Mouse (Mus musculus) heart, adult 9 months (tissue): ENCODE results near the gene Wdr34.

Experiments used
- DNase-seq, 2 experiments: peaks; one replicate each; pipeline ENCODE4 v3.0.0; 2022; ENCODE audit warnings: low spot score in 2 of 2

Gene Wdr34

GRCm38 (mm10) chr2:30048699-30049388, at the start of gene Wdr34:
TSS of gene Wdr34 (minus strand) at chr2:30048881.
- peak; percentile 93 to 98 for DNase-seq

- peak in 1 of 2 experiments; percentile 39 for DNase-seq
These were observed 47.3 kb upstream of the Wdr34 start for GRCm38 (mm10) chr2:30095882-30096527.

- no peak for DNase-seq
These were observed 45.5 kb upstream of the Wdr34 start for GRCm38 (mm10) chr2:30094208-30094588.

GRCm38 (mm10) chr2:30093471-30094207, 45.0 kb upstream of the Wdr34 start, which contains the start of gene Zdhhc12:
TSS of gene Zdhhc12 (minus strand) at chr2:30093648.
- peak; percentile 93 to 95 for DNase-seq

- DNase-seq = no peak
These were observed 43.7 kb upstream of the Wdr34 start for GRCm38 (mm10) chr2:30092280-30092918.

- DNase-seq = no peak
These were observed 42.8 kb upstream of the Wdr34 start for GRCm38 (mm10) chr2:30091521-30091920.

- no peak for DNase-seq
These were observed 38.6 kb upstream of the Wdr34 start for GRCm38 (mm10) chr2:30087310-30087709.

- no peak for DNase-seq
These were observed 36.0 kb upstream of the Wdr34 start for GRCm38 (mm10) chr2:30084632-30085031.

GRCm38 (mm10) chr2:30084113-30084512, 35.4 kb upstream of the Wdr34 start:
- no peak for DNase-seq

GRCm38 (mm10) chr2:30080181-30080800, 31.6 kb upstream of the Wdr34 start:
- DNase-seq = no peak

GRCm38 (mm10) chr2:30078760-30079159, 30.1 kb upstream of the Wdr34 start:
- no peak for DNase-seq

GRCm38 (mm10) chr2:30078349-30078712, 29.6 kb upstream of the Wdr34 start:
- peak; percentile 75 to 82 for DNase-seq

- peak; percentile 78 to 83 for DNase-seq
These were observed 29.0 kb upstream of the Wdr34 start, which contains the start of gene Pkn3 for GRCm38 (mm10) chr2:30077502-30078348. TSS of gene Pkn3 (plus strand) at chr2:30077684.

GRCm38 (mm10) chr2:30076959-30077358, 28.3 kb upstream of the Wdr34 start:
- DNase-seq = no peak

- DNase-seq = no peak
These were observed 27.8 kb upstream of the Wdr34 start for GRCm38 (mm10) chr2:30076439-30076838.

- no peak for DNase-seq
These were observed 26.9 kb upstream of the Wdr34 start for GRCm38 (mm10) chr2:30075625-30076024.

GRCm38 (mm10) chr2:30073285-30073684, 24.6 kb upstream of the Wdr34 start:
- DNase-seq = no peak

GRCm38 (mm10) chr2:30072875-30073274, 24.2 kb upstream of the Wdr34 start:
- DNase-seq = no peak

- DNase-seq = no peak
These were observed 19.3 kb upstream of the Wdr34 start for GRCm38 (mm10) chr2:30067962-30068361.

GRCm38 (mm10) chr2:30067031-30067888, 18.6 kb upstream of the Wdr34 start:
- peak; percentile 29 to 59 for DNase-seq
